Mouse (Mus musculus) C2C12 (cell line): ENCODE data around the gene Ptpro.

Source experiments
- CTCF ChIP-seq: IDR thresholded peaks from one replicate; pipeline ENCODE4 v1.5.1; 2011; ENCODE audit not compliant: control insufficient read depth, insufficient read depth, insufficient read length
- MAX ChIP-seq: IDR thresholded peaks from one replicate; pipeline ENCODE4 v1.6.1; 2011; ENCODE audit warnings: mild to moderate bottlenecking, control low read depth
- MYOG ChIP-seq: IDR thresholded peaks from one replicate; pipeline ENCODE4 v1.6.1; 2011; ENCODE audit not compliant: control insufficient read depth, insufficient read length; ENCODE audit errors: extremely low read depth
- USF1 ChIP-seq: IDR thresholded peaks from one replicate; pipeline ENCODE4 v1.6.1; 2011; ENCODE audit warnings: low read depth, mild to moderate bottlenecking, control low read depth, moderate library complexity

DNA sequence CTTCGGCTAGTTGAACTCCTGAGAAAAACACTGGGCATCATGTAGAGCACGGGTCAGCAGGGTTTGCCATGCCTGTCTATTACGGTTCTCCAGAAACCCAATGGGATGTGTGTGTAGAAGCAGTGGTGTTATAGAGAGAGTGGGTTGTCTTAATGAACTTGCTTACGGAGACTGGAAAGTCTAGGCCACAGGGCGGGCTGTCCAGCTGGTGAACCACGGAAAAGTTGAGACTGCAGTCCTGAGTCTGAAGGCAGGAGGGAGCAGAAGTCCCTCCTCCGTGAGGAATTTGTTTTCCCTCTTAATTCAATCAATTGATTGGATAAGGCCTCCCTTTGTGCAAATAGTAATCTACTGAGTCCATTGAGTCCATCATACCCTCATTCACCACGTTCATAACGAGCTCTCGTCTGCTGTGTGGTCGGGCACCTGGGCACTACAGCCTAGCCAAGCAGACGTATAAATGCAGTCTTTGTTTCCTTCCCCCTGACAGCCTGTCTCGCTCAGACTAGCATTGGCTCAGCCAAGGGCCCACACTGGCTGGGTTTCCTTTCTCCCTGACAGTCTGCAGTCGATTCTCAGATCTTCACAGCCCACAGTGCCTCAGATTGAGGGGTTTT is 181.5 kb downstream of the Ptpro start:
- TF ChIP-seq CTCF (no peak), MAX (no peak), USF1 (no peak), MYOG (no peak)
